Mouse (Mus musculus): ENCODE results near the gene Krtcap3. TPM values are rescaled to one million over a fixed set of nuclear protein-coding genes. Genes with fewer than 3 reads are reported as not detected.
"Not testable (repeated sequence)": the region's sequence is repeated elsewhere in the genome, so short reads cannot be mapped to it uniquely, and the experiment has no call there.

The Krtcap3 gene
- total RNA-seq (2014; rRNA removed) (2.6 and 8.6 TPM in 2 replicates), polyA plus RNA-seq (2015; fragmentation: Nextera tagmentation; extraction: Ambion mirVana) (2.2 and 2.5 TPM in 2 replicates)

- peak; percentile 24 for DNase-seq
- WGBS = 14% methylated on average over 45 of the region's 47 CpGs
- peak within 1 kb of the TSS; percentile 18; the same call in 1 of the 2 replicates for H3K9ac ChIP-seq
- H3K4me1 ChIP-seq (ENCODE audit: insufficient read depth) = no peaks in the 10 kb centered on the region
- H3K36me3 ChIP-seq (ENCODE audit: insufficient read depth) = peaks cover 85% of the 10 kb centered on the region
- ATAC-seq = peak; percentile 47
- H3K4me2 ChIP-seq (ENCODE audit: low read depth) = no peak within 1 kb of the TSS
- H3K9me3 ChIP-seq (ENCODE audit: low read length) = no peaks in the 10 kb centered on the region
- no peak within 1 kb of the TSS for H3K27ac ChIP-seq (ENCODE audit: low read depth, low read length)
- H3K27me3 ChIP-seq (ENCODE audit: insufficient read depth, low read length) = no peaks in the 10 kb centered on the region
- TF ChIP-seq CTCF (IDR thresholded peaks at IDR 0.05; ENCODE audit: low read depth) = no peak
- H3K4me3 ChIP-seq (ENCODE audit: low read depth, low read length) = no peak within 1 kb of the TSS
Observed at GRCm38 (mm10) chr5:31251541-31252101, at the start of gene Krtcap3. Gene Krtcap3 (plus strand): TSS chr5:31251691.

- WGBS = 2% methylated on average over 53 of the region's 53 CpGs
Observed at GRCm38 (mm10) chr5:31201742-31202590, 49.5 kb upstream of the Krtcap3 start, which contains the start of gene Zfp513. Gene Zfp513 (minus strand): TSS chr5:31202303.

GRCm38 (mm10) chr5:31202933-31203332 lies 48.6 kb upstream of the Krtcap3 start:
- H3K4me3 ChIP-seq (ENCODE audit: low read depth, low read length) = no peak overlapping the region; the same call in 1 of the 2 replicates
- 90% methylated on average over 7 of the region's 7 CpGs for WGBS
- DNase-seq (no peak), ATAC-seq (no peak)
- no peak for TF ChIP-seq CTCF (IDR thresholded peaks at IDR 0.05; ENCODE audit: low read depth)
- H3K4me1 ChIP-seq (ENCODE audit: insufficient read depth) = peaks cover 6% of the 10 kb centered on the region; the same call in 1 of the 2 replicates
- H3K27me3 ChIP-seq (ENCODE audit: insufficient read depth, low read length) = no peaks in the 10 kb centered on the region
- H3K9me3 ChIP-seq (ENCODE audit: low read length) = peaks cover 4% of the 10 kb centered on the region; the same call in 1 of the 2 replicates
- peak overlapping the region; percentile 79; the same call in 1 of the 2 replicates for H3K27ac ChIP-seq (ENCODE audit: low read depth, low read length)
- H3K4me2 ChIP-seq (ENCODE audit: low read depth) = peak overlapping the region; percentile 62
- H3K36me3 ChIP-seq (ENCODE audit: insufficient read depth) = peaks cover 75% of the 10 kb centered on the region
- H3K9ac ChIP-seq = no peak overlapping the region

More at GRCm38 (mm10) chr5:31201742-31202590, 49.5 kb upstream of the Krtcap3 start, which contains the start of gene Zfp513:
- TF ChIP-seq CTCF (IDR thresholded peaks at IDR 0.05; ENCODE audit: low read depth) = no peak
- Histone ChIP-seq H3K27ac (ENCODE audit: low read depth, low read length) (peak within 1 kb of the TSS; percentile 85), H3K4me3 (ENCODE audit: low read depth, low read length) (peak within 1 kb of the TSS; percentile 83), H3K9me3 (ENCODE audit: low read length) (peaks cover 4% of the 10 kb centered on the region; the same call in 1 of the 2 replicates), H3K9ac (peak within 1 kb of the TSS; percentile 92), H3K4me2 (ENCODE audit: low read depth) (peak within 1 kb of the TSS; percentile 83), H3K27me3 (ENCODE audit: insufficient read depth, low read length) (no peaks in the 10 kb centered on the region), H3K4me1 (ENCODE audit: insufficient read depth) (peaks cover 6% of the 10 kb centered on the region; the same call in 1 of the 2 replicates), H3K36me3 (ENCODE audit: insufficient read depth) (peaks cover 77% of the 10 kb centered on the region)
- DNase-seq (peak; percentile 99), ATAC-seq (peak; percentile 98)

- 89% methylated on average over 2 of the region's 2 CpGs for WGBS
- peaks cover 65% of the 10 kb centered on the region for H3K36me3 ChIP-seq (ENCODE audit: insufficient read depth)
- H3K9ac ChIP-seq = no peak overlapping the region
- peaks cover 6% of the 10 kb centered on the region; the same call in 1 of the 2 replicates for H3K4me1 ChIP-seq (ENCODE audit: insufficient read depth)
- no peak for DNase-seq
- H3K4me3 ChIP-seq (ENCODE audit: low read depth, low read length) = no peak overlapping the region
- H3K27ac ChIP-seq (ENCODE audit: low read depth, low read length) = no peak overlapping the region
- peaks cover 4% of the 10 kb centered on the region; the same call in 1 of the 2 replicates for H3K9me3 ChIP-seq (ENCODE audit: low read length)
- no peak overlapping the region for H3K4me2 ChIP-seq (ENCODE audit: low read depth)
- TF ChIP-seq CTCF (IDR thresholded peaks at IDR 0.05; ENCODE audit: low read depth) = no peak
- ATAC-seq = no peak
- H3K27me3 ChIP-seq (ENCODE audit: insufficient read depth, low read length) = no peaks in the 10 kb centered on the region
Observed at GRCm38 (mm10) chr5:31203866-31204265, 47.6 kb upstream of the Krtcap3 start.

- whole genome bisulfite sequencing = 98% methylated on average over 6 of the region's 6 CpGs
- Histone ChIP-seq H3K4me1 (ENCODE audit: insufficient read depth) (peaks cover 6% of the 10 kb centered on the region; the same call in 1 of the 2 replicates), H3K4me2 (ENCODE audit: low read depth) (no peak overlapping the region), H3K36me3 (ENCODE audit: insufficient read depth) (peaks cover 60% of the 10 kb centered on the region), H3K27me3 (ENCODE audit: insufficient read depth, low read length) (no peaks in the 10 kb centered on the region), H3K9ac (no peak overlapping the region), H3K27ac (ENCODE audit: low read depth, low read length) (no peak overlapping the region), H3K9me3 (ENCODE audit: low read length) (peaks cover 4% of the 10 kb centered on the region; the same call in 1 of the 2 replicates), H3K4me3 (ENCODE audit: low read depth, low read length) (no peak overlapping the region)
- ATAC-seq = no peak
- no peak for TF ChIP-seq CTCF (IDR thresholded peaks at IDR 0.05; ENCODE audit: low read depth)
- no peak for DNase-seq
Observed at GRCm38 (mm10) chr5:31204421-31204820, 47.1 kb upstream of the Krtcap3 start.

GRCm38 (mm10) chr5:31216554-31216953 lies 34.9 kb upstream of the Krtcap3 start:
- H3K27ac ChIP-seq (ENCODE audit: low read depth, low read length); ATAC-seq; DNase-seq; H3K4me2 ChIP-seq (ENCODE audit: low read depth); H3K4me1 ChIP-seq (ENCODE audit: insufficient read depth); H3K9ac ChIP-seq; H3K36me3 ChIP-seq (ENCODE audit: insufficient read depth); H3K9me3 ChIP-seq (ENCODE audit: low read length); H3K4me3 ChIP-seq (ENCODE audit: low read depth, low read length); H3K27me3 ChIP-seq (ENCODE audit: insufficient read depth, low read length): not testable (repeated sequence)
- 91% methylated on average over 6 of the region's 6 CpGs for WGBS

Measured in forebrain, postnatal 0 days (tissue).